8 mouse cellular contexts compared by ENCODE assay signal in the genomic region with DNA sequence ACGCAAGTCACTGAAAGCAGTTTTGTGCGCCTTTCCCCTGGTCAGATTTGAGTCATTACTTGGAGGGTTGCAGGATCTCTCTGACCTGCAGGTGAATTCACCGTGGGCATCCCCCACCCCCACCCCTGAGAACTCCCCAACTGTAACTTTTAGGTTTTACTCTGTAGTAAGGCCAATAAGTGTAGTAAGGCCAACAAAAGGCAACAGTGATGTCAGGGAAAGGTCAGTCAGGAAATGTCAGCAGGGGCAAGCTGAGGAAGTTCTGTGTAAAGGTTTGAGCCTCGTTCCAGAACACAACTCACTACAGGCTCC. TPM values are rescaled to one million over a fixed set of nuclear protein-coding genes. Genes with fewer than 3 reads are reported as not detected.
DNase-seq lines count a peak whose midpoint lies in the region; ATAC-seq and TF ChIP-seq lines count a peak whose summit lies in the region.

No protein-coding gene starts in this region.

- H3K4me1 ChIP-seq in embryonic facial prominence, embryonic 13.5 days: peaks cover 22% of the 10 kb centered on the region
- no peaks in the 10 kb centered on the region; the same call in 1 of the 2 replicates for H3K4me1 ChIP-seq in intestine, postnatal 0 days (replicated peaks; ENCODE audit: control insufficient read depth, insufficient read depth, low read length)
- peaks cover 20% of the 10 kb centered on the region for H3K4me1 ChIP-seq in neural tube, embryonic 12.5 days

- no peaks in the 10 kb centered on the region for H3K27me3 ChIP-seq in embryonic facial prominence, embryonic 13.5 days
- no peaks in the 10 kb centered on the region for H3K27me3 ChIP-seq in intestine, postnatal 0 days (replicated peaks; ENCODE audit: control insufficient read depth, insufficient read depth, low read length)
- no peaks in the 10 kb centered on the region for H3K27me3 ChIP-seq in neural tube, embryonic 12.5 days (replicated peaks)

- peaks cover 4% of the 10 kb centered on the region for H3K36me3 ChIP-seq in embryonic facial prominence, embryonic 13.5 days
- H3K36me3 ChIP-seq in intestine, postnatal 0 days (ENCODE audit: control insufficient read depth, insufficient read depth): peaks cover 3% of the 10 kb centered on the region; the same call in 1 of the 2 replicates
- H3K36me3 ChIP-seq in neural tube, embryonic 12.5 days: no peaks in the 10 kb centered on the region

- no peaks in the 10 kb centered on the region for H3K9me3 ChIP-seq in embryonic facial prominence, embryonic 13.5 days
- no peaks in the 10 kb centered on the region for H3K9me3 ChIP-seq in intestine, postnatal 0 days (ENCODE audit: control insufficient read depth)
- no peaks in the 10 kb centered on the region for H3K9me3 ChIP-seq in neural tube, embryonic 12.5 days

- H3K9ac ChIP-seq in embryonic facial prominence, embryonic 13.5 days: peak overlapping the region; percentile 88
- H3K9ac ChIP-seq in intestine, postnatal 0 days (ENCODE audit: low read depth, low read length): peak overlapping the region; percentile 84; the same call in 1 of the 2 replicates
- H3K9ac ChIP-seq in neural tube, embryonic 12.5 days: peak overlapping the region; percentile 90

- TF ChIP-seq CTCF in layer of hippocampus, adult 2 months (conservative IDR thresholded peaks at IDR 0.05): no peak
- TF ChIP-seq CTCF in intestine, postnatal 0 days (IDR thresholded peaks at IDR 0.05; ENCODE audit: low read depth): no peak

- H3K4me2 ChIP-seq in embryonic facial prominence, embryonic 13.5 days: peak overlapping the region; percentile 96
- peak overlapping the region; percentile 93 for H3K4me2 ChIP-seq in intestine, postnatal 0 days (replicated peaks; ENCODE audit: low read depth)
- peak overlapping the region; percentile 98 for H3K4me2 ChIP-seq in neural tube, embryonic 12.5 days (replicated peaks)

- no peak for DNase-seq in layer of hippocampus, adult 2 months (ENCODE audit: low spot score in 2 of 2)
- DNase-seq in layer of hippocampus, adult 18-20 months (ENCODE audit: low spot score in 2 of 2): no peak
- DNase-seq in layer of hippocampus, postnatal 36 days: no peak
- DNase-seq in spleen, adult 12 weeks (ENCODE audit: low spot score): no peak
- no peak for DNase-seq in embryo, embryonic 10.5 days (ENCODE audit: low spot score)

- no peak for ATAC-seq in embryonic facial prominence, embryonic 13.5 days (ENCODE audit: insufficient number of reproducible peaks, insufficient read depth, low FRiP score, low TSS enrichment, low read depth)
- ATAC-seq in intestine, postnatal 0 days: no peak
- no peak for ATAC-seq in neural tube, embryonic 12.5 days (ENCODE audit: low FRiP score, low read depth)

- peak overlapping the region; percentile 71 for H3K4me3 ChIP-seq in layer of hippocampus, adult 2 months
- H3K4me3 ChIP-seq in embryonic facial prominence, embryonic 13.5 days: peak overlapping the region; percentile 97
- H3K4me3 ChIP-seq in intestine, postnatal 0 days (ENCODE audit: low read depth, low read length): peak overlapping the region; percentile 94
- H3K4me3 ChIP-seq in neural tube, embryonic 12.5 days: peak overlapping the region; percentile 96

- peak overlapping the region; percentile 91 for H3K27ac ChIP-seq in layer of hippocampus, adult 2 months
- no peak overlapping the region for H3K27ac ChIP-seq in embryonic facial prominence, embryonic 13.5 days
- H3K27ac ChIP-seq in intestine, postnatal 0 days (ENCODE audit: low read depth, low read length): no peak overlapping the region
- H3K27ac ChIP-seq in neural tube, embryonic 12.5 days: 0 out of 2 replicates have a peak overlapping the region, but pooled peaks have one; percentile 7

- whole genome bisulfite sequencing in embryonic facial prominence, embryonic 13.5 days: 9% methylated on average over 4 of the region's 4 CpGs
- 18% methylated on average over 4 of the region's 4 CpGs for WGBS in intestine, postnatal 0 days
- WGBS in neural tube, embryonic 12.5 days: 19% methylated on average over 4 of the region's 4 CpGs

RNA-seq across cellular contexts. Expression of a gene that starts 1.1 kb away (rescaled TPM):
- total RNA-seq in layer of hippocampus, adult 2 months (2021): 10 to 100 TPM; 41.6 to 42.2 TPM
- 10 to 100 TPM; 43.9 to 47.8 TPM for total RNA-seq in layer of hippocampus, adult 18-20 months (2021)
- 9.0 and 10.0 TPM in 2 replicates for polyA plus RNA-seq in embryonic facial prominence, embryonic 13.5 days (2015; fragmentation: Nextera tagmentation; extraction: Ambion mirVana)
- 5.5 and 6.2 TPM in 2 replicates for polyA plus RNA-seq in intestine, postnatal 0 days (2015; fragmentation: Nextera tagmentation; extraction: Ambion mirVana)
- 21.5 and 22.9 TPM in 2 replicates for polyA plus RNA-seq in neural tube, embryonic 12.5 days (2016; fragmentation: Nextera tagmentation; extraction: Ambion mirVana)
- 10 to 100 TPM; 37.7 to 39.9 TPM for total RNA-seq in layer of hippocampus, postnatal 36 days (2021)

RNA-seq across cellular contexts. Expression of a gene that starts 22.8 kb away (rescaled TPM):
- total RNA-seq in layer of hippocampus, adult 2 months (2021): 1 to 10 TPM; 1.5 to 1.7 TPM
- total RNA-seq in layer of hippocampus, adult 18-20 months (2021): 1 to 10 TPM in 1 of 2 experiments, under 1 TPM in 1; 0.81 to 1.2 TPM
- 42.6 and 44.5 TPM in 2 replicates for polyA plus RNA-seq in embryonic facial prominence, embryonic 13.5 days (2015; fragmentation: Nextera tagmentation; extraction: Ambion mirVana)
- polyA plus RNA-seq in intestine, postnatal 0 days (2015; fragmentation: Nextera tagmentation; extraction: Ambion mirVana): 4.7 and 5.7 TPM in 2 replicates
- 24.5 and 24.7 TPM in 2 replicates for polyA plus RNA-seq in neural tube, embryonic 12.5 days (2016; fragmentation: Nextera tagmentation; extraction: Ambion mirVana)
- 1 to 10 TPM; 1.0 to 1.4 TPM for total RNA-seq in layer of hippocampus, postnatal 36 days (2021)

RNA-seq across cellular contexts. Expression of a gene that starts 23.1 kb away (rescaled TPM):
- total RNA-seq in layer of hippocampus, adult 2 months (2021): 10 to 100 TPM; 11.9 to 13.5 TPM
- 10 to 100 TPM; 11.6 to 14.7 TPM for total RNA-seq in layer of hippocampus, adult 18-20 months (2021)
- polyA plus RNA-seq in embryonic facial prominence, embryonic 13.5 days (2015; fragmentation: Nextera tagmentation; extraction: Ambion mirVana): 78.7 and 80.7 TPM in 2 replicates
- 50.7 and 58.0 TPM in 2 replicates for polyA plus RNA-seq in intestine, postnatal 0 days (2015; fragmentation: Nextera tagmentation; extraction: Ambion mirVana)
- polyA plus RNA-seq in neural tube, embryonic 12.5 days (2016; fragmentation: Nextera tagmentation; extraction: Ambion mirVana): 52.1 and 64.2 TPM in 2 replicates
- total RNA-seq in layer of hippocampus, postnatal 36 days (2021): 10 to 100 TPM; 13.2 to 16.0 TPM

RNA-seq across cellular contexts. Expression of a gene that starts 34.4 kb away (rescaled TPM):
- 1 to 10 TPM; 6.9 to 7.5 TPM for total RNA-seq in layer of hippocampus, adult 2 months (2021)
- 10 to 100 TPM in 1 of 2 experiments, 1 to 10 TPM in 1; 9.1 to 10.4 TPM for total RNA-seq in layer of hippocampus, adult 18-20 months (2021)
- 2.4 and 2.7 TPM in 2 replicates for polyA plus RNA-seq in embryonic facial prominence, embryonic 13.5 days (2015; fragmentation: Nextera tagmentation; extraction: Ambion mirVana)
- 0.34 and 0.46 TPM in 2 replicates for polyA plus RNA-seq in intestine, postnatal 0 days (2015; fragmentation: Nextera tagmentation; extraction: Ambion mirVana)
- polyA plus RNA-seq in neural tube, embryonic 12.5 days (2016; fragmentation: Nextera tagmentation; extraction: Ambion mirVana): 4.9 and 5.7 TPM in 2 replicates
- 1 to 10 TPM; 8.0 TPM for total RNA-seq in layer of hippocampus, postnatal 36 days (2021)

RNA-seq across cellular contexts. Expression of a gene that starts 49.0 kb away (rescaled TPM):
- 10 to 100 TPM; 39.9 to 42.9 TPM for total RNA-seq in layer of hippocampus, adult 2 months (2021)
- total RNA-seq in layer of hippocampus, adult 18-20 months (2021): 10 to 100 TPM; 43.9 to 50.1 TPM
- polyA plus RNA-seq in embryonic facial prominence, embryonic 13.5 days (2015; fragmentation: Nextera tagmentation; extraction: Ambion mirVana): 116 and 123 TPM in 2 replicates
- 91.8 and 93.7 TPM in 2 replicates for polyA plus RNA-seq in intestine, postnatal 0 days (2015; fragmentation: Nextera tagmentation; extraction: Ambion mirVana)
- 108 and 109 TPM in 2 replicates for polyA plus RNA-seq in neural tube, embryonic 12.5 days (2016; fragmentation: Nextera tagmentation; extraction: Ambion mirVana)
- 10 to 100 TPM; 40.3 to 46.2 TPM for total RNA-seq in layer of hippocampus, postnatal 36 days (2021)

Comparison
In these comparisons a context has a peak if more than half of its experiments do, and no peak if none do; other contexts are left out.
1. H3K27ac ChIP-seq: peak in layer of hippocampus, adult 2 months (single experiment) and neural tube, embryonic 12.5 days (single experiment); none in embryonic facial prominence, embryonic 13.5 days (single experiment) and intestine, postnatal 0 days (single experiment).
2. Peak in every context shown above with its lines, with median percentiles within 50 percentile points of each other: H3K4me3 ChIP-seq, H3K4me2 ChIP-seq and H3K9ac ChIP-seq.